Mouse (Mus musculus): ENCODE measurements around the gene Atrx. TPM values are rescaled to one million over a fixed set of nuclear protein-coding genes. Genes with fewer than 3 reads are reported as not detected.

The Atrx gene
- 4.5 and 8.6 TPM in 2 replicates for polyA plus RNA-seq (2012; rRNA removed; ENCODE audit: low replicate concordance)

GRCm38 (mm10) chrX:105928861-105929477 is at the start of gene Atrx:
Atrx (minus strand) TSS chrX:105929403.

GRCm38 (mm10) chrX:105764162-105765004 is 164.8 kb downstream of the Atrx start, which contains the start of gene Fgf16:
Fgf16 (plus strand) TSS chrX:105764279.

Other genes with a start within 250 kb of the Atrx start
- 0.05 TPM in 1 of 2 replicates, not detected in the other for gene Fgf16, start 165.1 kb downstream of the Atrx start, polyA plus RNA-seq (2012; rRNA removed; ENCODE audit: low replicate concordance)
- gene Magt1, start 82.5 kb upstream of the Atrx start, polyA plus RNA-seq (2012; rRNA removed; ENCODE audit: low replicate concordance), result 1.5 and 2.3 TPM in 2 replicates
- 94.2 and 227 TPM in 2 replicates for gene Cox7b, start 86.3 kb upstream of the Atrx start, polyA plus RNA-seq (2012; rRNA removed; ENCODE audit: low replicate concordance)
- 0.25 and 0.58 TPM in 2 replicates for gene Atp7a, start 97.9 kb upstream of the Atrx start, polyA plus RNA-seq (2012; rRNA removed; ENCODE audit: low replicate concordance)
- 0.09 and 0.14 TPM in 2 replicates for gene Tlr13, start 213.8 kb upstream of the Atrx start, polyA plus RNA-seq (2012; rRNA removed; ENCODE audit: low replicate concordance)

Measured in duodenum, adult 2 months (tissue).